Mouse (Mus musculus): ENCODE measurements around the gene Tbc1d24. TPM values are rescaled to one million over a fixed set of nuclear protein-coding genes. Genes with fewer than 3 reads are reported as not detected.

The Tbc1d24 gene
- polyA plus RNA-seq (2016; fragmentation: Nextera tagmentation; extraction: Ambion mirVana): 5.1 and 5.3 TPM in 2 replicates

GRCm38 (mm10) chr17:24205284-24205888 is at the start of gene Tbc1d24:
Gene Tbc1d24, minus strand, starts transcription at chr17:24205562.
- peaks cover 68% of the 10 kb centered on the region for H3K4me1 ChIP-seq (replicated peaks)
- WGBS: under 1% methylated on average over 65 of the region's 65 CpGs
- H3K9me3 ChIP-seq (replicated peaks): no peaks in the 10 kb centered on the region
- no peak within 1 kb of the TSS for H3K27ac ChIP-seq (ENCODE audit: poor library complexity, severe bottlenecking)
- H3K4me3 ChIP-seq: peak within 1 kb of the TSS; percentile 79
- no peaks in the 10 kb centered on the region for H3K36me3 ChIP-seq
- peaks cover 19% of the 10 kb centered on the region for H3K27me3 ChIP-seq (replicated peaks)
- peak within 1 kb of the TSS; percentile 89 for H3K4me2 ChIP-seq
- H3K9ac ChIP-seq: peak within 1 kb of the TSS; percentile 85
- ATAC-seq (ENCODE audit: insufficient number of reproducible peaks, low FRiP score): peak; percentile 81

GRCm38 (mm10) chr17:24252329-24252728 is 47.0 kb upstream of the Tbc1d24 start:
- Histone ChIP-seq H3K27ac (ENCODE audit: poor library complexity, severe bottlenecking) (no peak overlapping the region), H3K4me3 (no peak overlapping the region; the same call in 1 of the 2 replicates)

DNA sequence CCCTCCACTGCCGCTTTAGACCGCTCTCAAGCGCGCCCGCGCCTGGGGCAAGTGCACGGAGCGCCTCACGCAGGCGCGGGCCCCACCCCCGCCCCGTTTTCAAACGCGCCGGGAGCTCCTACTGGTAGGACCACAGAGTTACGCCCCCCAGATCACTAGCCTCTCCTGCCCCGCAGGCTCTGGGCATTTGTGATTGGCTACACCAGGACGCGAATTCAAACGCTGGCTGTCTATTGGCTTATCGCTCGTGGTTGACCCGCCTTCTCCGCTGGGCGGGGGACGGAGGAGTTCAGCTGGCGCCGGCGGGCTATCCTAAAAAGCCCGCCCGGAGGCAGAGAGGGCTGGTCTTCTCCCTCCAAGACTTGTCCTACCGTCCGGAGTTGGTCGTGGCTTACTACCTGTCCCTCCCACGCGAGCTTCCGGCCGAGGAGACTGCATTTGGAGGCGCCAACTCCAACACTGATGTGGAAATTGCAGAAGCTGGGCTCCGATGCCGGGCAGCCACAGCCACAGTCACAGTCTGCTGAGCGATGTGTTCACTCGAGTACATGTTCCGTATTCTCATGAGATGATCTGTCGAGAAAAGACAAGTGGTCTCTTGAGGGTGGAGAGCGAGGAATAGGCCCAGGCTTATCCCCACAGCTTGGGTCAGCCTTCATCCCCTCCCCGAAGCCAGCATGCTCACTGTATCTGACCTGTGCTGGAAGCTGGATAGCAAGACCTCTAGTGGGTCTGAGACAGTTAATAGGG is 46.1 kb upstream of the Tbc1d24 start, which contains the start of gene Ccnf:
Ccnf (minus strand) TSS at position 165 of the 750 bp plus-strand sequence.
- WGBS: under 1% methylated on average over 48 of the region's 48 CpGs
- peak; percentile 100 for ATAC-seq (ENCODE audit: insufficient number of reproducible peaks, low FRiP score)

More at GRCm38 (mm10) chr17:24252329-24252728, 47.0 kb upstream of the Tbc1d24 start:
- H3K4me1 ChIP-seq (replicated peaks): peaks cover 17% of the 10 kb centered on the region
- peaks cover 17% of the 10 kb centered on the region for H3K36me3 ChIP-seq
- no peak for ATAC-seq (ENCODE audit: insufficient number of reproducible peaks, low FRiP score)
- H3K9me3 ChIP-seq (replicated peaks): no peaks in the 10 kb centered on the region
- peak overlapping the region; percentile 74; the same call in 1 of the 2 replicates for H3K4me2 ChIP-seq
- H3K27me3 ChIP-seq (replicated peaks): no peaks in the 10 kb centered on the region
- no peak overlapping the region for H3K9ac ChIP-seq
- 86% methylated on average over 2 of the region's 2 CpGs for WGBS

GRCm38 (mm10) chr17:24250988-24251319 is 45.6 kb upstream of the Tbc1d24 start:
- Histone ChIP-seq H3K27ac (ENCODE audit: poor library complexity, severe bottlenecking) (peak overlapping the region; percentile 20; the same call in 1 of the 2 replicates), H3K36me3 (peaks cover 26% of the 10 kb centered on the region), H3K4me3 (peak overlapping the region; percentile 87), H3K4me2 (peak overlapping the region; percentile 74), H3K27me3 (replicated peaks) (no peaks in the 10 kb centered on the region), H3K9me3 (replicated peaks) (no peaks in the 10 kb centered on the region), H3K4me1 (replicated peaks) (peaks cover 17% of the 10 kb centered on the region), H3K9ac (peak overlapping the region; percentile 85)
- no peak for ATAC-seq (ENCODE audit: insufficient number of reproducible peaks, low FRiP score)
- WGBS: under 1% methylated on average over 32 of the region's 32 CpGs

More for the DNA sequence above, 46.1 kb upstream of the Tbc1d24 start, which contains the start of gene Ccnf:
- Histone ChIP-seq H3K4me1 (replicated peaks) (peaks cover 17% of the 10 kb centered on the region), H3K9ac (peak within 1 kb of the TSS; percentile 85), H3K4me3 (peak within 1 kb of the TSS; percentile 87), H3K4me2 (peak within 1 kb of the TSS; percentile 74), H3K27ac (ENCODE audit: poor library complexity, severe bottlenecking) (peak within 1 kb of the TSS; percentile 82), H3K9me3 (replicated peaks) (no peaks in the 10 kb centered on the region), H3K36me3 (peaks cover 22% of the 10 kb centered on the region), H3K27me3 (replicated peaks) (no peaks in the 10 kb centered on the region)

DNA sequence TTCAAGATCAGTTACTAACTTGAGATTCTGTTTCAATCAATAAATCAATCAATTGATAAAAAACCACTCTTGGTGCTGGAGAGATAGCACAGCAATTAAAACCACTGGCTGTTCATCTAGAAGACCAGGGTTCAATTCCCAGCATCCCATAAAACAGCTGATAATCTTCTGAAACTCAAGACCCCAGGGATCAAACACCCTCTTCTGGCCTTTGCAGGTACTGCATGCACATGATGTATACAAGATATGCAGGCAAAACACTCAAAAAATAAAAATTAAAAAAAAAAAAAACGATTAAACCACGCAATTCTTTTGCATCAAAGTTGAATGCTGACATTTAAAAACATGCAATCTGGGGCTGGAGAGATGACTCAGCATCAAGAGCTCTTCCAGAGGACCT is 43.3 kb upstream of the Tbc1d24 start:
- Histone ChIP-seq H3K9ac (no peak overlapping the region), H3K4me1 (replicated peaks) (peaks cover 17% of the 10 kb centered on the region), H3K27ac (ENCODE audit: poor library complexity, severe bottlenecking) (no peak overlapping the region), H3K27me3 (replicated peaks) (no peaks in the 10 kb centered on the region), H3K4me3 (no peak overlapping the region), H3K9me3 (replicated peaks) (peaks cover 8% of the 10 kb centered on the region; the same call in 1 of the 2 replicates), H3K36me3 (peaks cover 43% of the 10 kb centered on the region), H3K4me2 (no peak overlapping the region)
- WGBS: 91% methylated on average over 2 of the region's 2 CpGs
- no peak for ATAC-seq (ENCODE audit: insufficient number of reproducible peaks, low FRiP score)

- Histone ChIP-seq H3K9ac (no peak overlapping the region), H3K27me3 (replicated peaks) (no peaks in the 10 kb centered on the region), H3K4me3 (no peak overlapping the region), H3K4me1 (replicated peaks) (no peaks in the 10 kb centered on the region), H3K27ac (ENCODE audit: poor library complexity, severe bottlenecking) (no peak overlapping the region), H3K36me3 (peaks cover 88% of the 10 kb centered on the region), H3K4me2 (no peak overlapping the region), H3K9me3 (replicated peaks) (peaks cover 9% of the 10 kb centered on the region; the same call in 1 of the 2 replicates)
- ATAC-seq (ENCODE audit: insufficient number of reproducible peaks, low FRiP score): no peak
- WGBS: 97% methylated on average over 8 of the region's 8 CpGs
These were observed 38.7 kb upstream of the Tbc1d24 start for GRCm38 (mm10) chr17:24244061-24244460.

- no peaks in the 10 kb centered on the region for H3K4me1 ChIP-seq (replicated peaks)
- H3K4me3 ChIP-seq: no peak overlapping the region
- H3K27ac ChIP-seq (ENCODE audit: poor library complexity, severe bottlenecking): no peak overlapping the region
- H3K9ac ChIP-seq: no peak overlapping the region
- H3K4me2 ChIP-seq: no peak overlapping the region
- no peaks in the 10 kb centered on the region for H3K27me3 ChIP-seq (replicated peaks)
- H3K36me3 ChIP-seq: peaks cover 88% of the 10 kb centered on the region
- 84% methylated on average over 4 of the region's 4 CpGs for WGBS
- ATAC-seq (ENCODE audit: insufficient number of reproducible peaks, low FRiP score): no peak
- H3K9me3 ChIP-seq (replicated peaks): peaks cover 9% of the 10 kb centered on the region; the same call in 1 of the 2 replicates
These were observed 38.1 kb upstream of the Tbc1d24 start for GRCm38 (mm10) chr17:24243311-24243969.

DNA sequence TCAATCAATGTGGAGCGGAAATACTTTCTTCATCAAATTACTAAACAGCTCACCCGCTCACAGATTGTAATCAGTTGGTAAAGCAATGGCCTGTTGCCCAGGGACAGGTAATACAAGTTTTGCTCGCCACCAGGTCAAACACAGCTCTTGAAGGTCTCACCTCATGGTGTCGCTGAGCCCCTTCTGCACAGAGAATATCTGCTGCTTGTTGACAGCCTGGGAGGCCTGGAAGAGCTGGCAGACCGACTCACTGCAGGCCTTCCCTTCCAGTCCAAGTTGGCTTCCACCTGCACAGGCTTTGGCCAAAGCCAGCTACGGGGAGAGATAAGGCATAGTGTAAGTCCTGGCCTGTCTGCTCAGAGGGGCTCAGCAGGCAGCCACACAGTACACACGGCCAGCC is 31.6 kb upstream of the Tbc1d24 start:
- WGBS: 87% methylated on average over 7 of the region's 7 CpGs
- Histone ChIP-seq H3K27ac (ENCODE audit: poor library complexity, severe bottlenecking) (no peak overlapping the region), H3K27me3 (replicated peaks) (no peaks in the 10 kb centered on the region), H3K9me3 (replicated peaks) (no peaks in the 10 kb centered on the region), H3K4me3 (no peak overlapping the region), H3K9ac (no peak overlapping the region), H3K36me3 (peaks cover 97% of the 10 kb centered on the region), H3K4me1 (replicated peaks) (no peaks in the 10 kb centered on the region), H3K4me2 (no peak overlapping the region)
- ATAC-seq (ENCODE audit: insufficient number of reproducible peaks, low FRiP score): no peak

- Histone ChIP-seq H3K27me3 (replicated peaks) (no peaks in the 10 kb centered on the region), H3K36me3 (peaks cover 97% of the 10 kb centered on the region), H3K9ac (no peak overlapping the region), H3K4me1 (replicated peaks) (no peaks in the 10 kb centered on the region), H3K27ac (ENCODE audit: poor library complexity, severe bottlenecking) (no peak overlapping the region), H3K9me3 (replicated peaks) (no peaks in the 10 kb centered on the region), H3K4me2 (no peak overlapping the region), H3K4me3 (no peak overlapping the region)
- no peak for ATAC-seq (ENCODE audit: insufficient number of reproducible peaks, low FRiP score)
- WGBS: 96% methylated on average over 1 of the region's 1 CpGs
These were observed 31.1 kb upstream of the Tbc1d24 start for GRCm38 (mm10) chr17:24236479-24236878.

GRCm38 (mm10) chr17:24227941-24228340 is 22.6 kb upstream of the Tbc1d24 start:
- Histone ChIP-seq H3K27ac (ENCODE audit: poor library complexity, severe bottlenecking) (no peak overlapping the region), H3K4me3 (no peak overlapping the region), H3K36me3 (peaks cover 98% of the 10 kb centered on the region), H3K9ac (no peak overlapping the region), H3K4me1 (replicated peaks) (no peaks in the 10 kb centered on the region), H3K27me3 (replicated peaks) (no peaks in the 10 kb centered on the region), H3K4me2 (no peak overlapping the region), H3K9me3 (replicated peaks) (no peaks in the 10 kb centered on the region)
- no peak for ATAC-seq (ENCODE audit: insufficient number of reproducible peaks, low FRiP score)
- 85% methylated on average over 7 of the region's 7 CpGs for WGBS

DNA sequence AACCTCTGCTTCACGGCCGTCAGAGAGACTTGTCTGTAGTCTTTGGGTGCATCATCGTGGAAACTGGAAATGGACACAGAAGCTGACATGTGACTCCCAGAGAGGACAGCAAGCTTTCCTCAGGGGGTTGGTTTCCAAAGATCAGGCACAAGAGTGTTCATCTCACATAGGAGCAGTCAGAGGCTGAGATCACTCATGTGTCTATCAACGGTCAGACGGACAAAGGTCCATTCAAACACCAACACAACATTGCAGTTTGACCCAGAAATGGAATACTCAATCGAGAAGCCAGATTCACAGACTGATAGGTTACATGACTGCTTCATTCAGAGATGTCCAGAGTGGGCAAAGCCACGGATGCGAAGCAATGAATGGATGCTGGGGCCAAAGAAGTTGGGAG is 21.4 kb upstream of the Tbc1d24 start:
- no peak overlapping the region for H3K27ac ChIP-seq (ENCODE audit: poor library complexity, severe bottlenecking)
- no peaks in the 10 kb centered on the region for H3K9me3 ChIP-seq (replicated peaks)
- H3K4me2 ChIP-seq: no peak overlapping the region
- WGBS: 85% methylated on average over 8 of the region's 8 CpGs
- no peak for ATAC-seq (ENCODE audit: insufficient number of reproducible peaks, low FRiP score)
- no peaks in the 10 kb centered on the region for H3K4me1 ChIP-seq (replicated peaks)
- H3K4me3 ChIP-seq: no peak overlapping the region
- no peak overlapping the region for H3K9ac ChIP-seq
- no peaks in the 10 kb centered on the region for H3K27me3 ChIP-seq (replicated peaks)
- peaks cover 95% of the 10 kb centered on the region for H3K36me3 ChIP-seq

Data from heart, embryonic 12.5 days (tissue).